Mouse (Mus musculus) cerebellum, adult 18-20 months (tissue): Measurements from ENCODE around the gene Il17ra.

Source experiments
- DNase-seq, 2 experiments: peaks; one replicate each; pipeline ENCODE4 v3.0.0; 2021

Gene Il17ra

GRCm38 (mm10) chr6:120472455-120473140 lies 9.6 kb downstream of the Il17ra start:
- DNase-seq: no peak

DNA sequence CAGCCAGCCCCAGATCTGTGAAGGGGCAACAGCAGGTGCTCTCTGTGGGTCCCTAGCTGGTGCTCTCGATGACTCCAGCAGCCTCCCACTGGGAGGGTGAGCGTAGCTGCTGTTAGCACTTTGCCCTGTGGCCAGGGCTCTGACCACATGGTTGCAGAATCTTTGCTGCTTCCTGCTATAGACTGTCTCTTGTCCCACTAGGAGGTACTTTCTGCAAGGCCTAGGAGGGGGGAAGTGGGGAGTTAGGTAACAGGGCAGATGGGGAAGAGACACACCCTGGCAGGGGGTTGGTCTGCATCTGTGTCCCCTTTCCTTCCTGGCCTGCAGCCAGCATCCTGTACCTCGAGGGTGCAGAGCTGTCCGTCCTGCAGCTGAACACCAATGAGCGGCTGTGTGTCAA lies 10.4 kb downstream of the Il17ra start:
- DNase-seq: no peak

GRCm38 (mm10) chr6:120475288-120475687 lies 12.2 kb downstream of the Il17ra start:
- DNase-seq: no peak

- DNase-seq: no peak
Measured at GRCm38 (mm10) chr6:120479302-120479701, 16.3 kb downstream of the Il17ra start.

DNA sequence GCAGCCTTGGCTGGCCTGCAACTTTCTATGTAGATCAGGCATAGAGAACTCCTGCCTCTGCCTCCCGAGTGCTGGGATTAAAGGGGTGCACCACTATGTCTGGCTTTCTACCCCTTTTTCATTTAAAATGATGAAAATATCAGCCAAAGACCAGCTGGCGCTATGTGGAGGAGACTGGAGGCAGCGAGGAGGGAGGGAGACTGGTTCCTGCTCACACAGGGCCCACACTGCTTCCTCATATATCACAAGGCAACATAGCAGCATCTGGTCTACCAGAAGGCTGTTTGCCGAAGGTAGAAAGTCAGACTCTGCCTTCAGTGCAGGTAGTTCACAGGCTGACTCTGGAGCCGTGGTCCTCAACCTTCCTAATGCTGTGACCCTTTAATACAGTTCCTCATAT lies 17.3 kb downstream of the Il17ra start:
- no peak for DNase-seq

DNA sequence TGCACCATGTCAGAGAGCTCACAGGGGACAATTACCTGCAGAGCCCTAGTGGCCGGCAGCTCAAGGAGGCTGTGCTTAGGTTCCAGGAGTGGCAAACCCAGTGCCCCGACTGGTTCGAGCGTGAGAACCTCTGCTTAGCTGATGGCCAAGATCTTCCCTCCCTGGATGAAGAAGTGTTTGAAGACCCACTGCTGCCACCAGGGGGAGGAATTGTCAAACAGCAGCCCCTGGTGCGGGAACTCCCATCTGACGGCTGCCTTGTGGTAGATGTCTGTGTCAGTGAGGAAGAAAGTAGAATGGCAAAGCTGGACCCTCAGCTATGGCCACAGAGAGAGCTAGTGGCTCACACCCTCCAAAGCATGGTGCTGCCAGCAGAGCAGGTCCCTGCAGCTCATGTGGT lies 18.5 kb downstream of the Il17ra start:
- DNase-seq: no peak

GRCm38 (mm10) chr6:120482021-120482420 lies 19.0 kb downstream of the Il17ra start:
- DNase-seq: no peak

- no peak for DNase-seq
Measured at GRCm38 (mm10) chr6:120482756-120483155, 19.7 kb downstream of the Il17ra start.

- DNase-seq: peak; percentile 26 to 40
Measured at GRCm38 (mm10) chr6:120483211-120483626, 20.2 kb downstream of the Il17ra start.

DNA sequence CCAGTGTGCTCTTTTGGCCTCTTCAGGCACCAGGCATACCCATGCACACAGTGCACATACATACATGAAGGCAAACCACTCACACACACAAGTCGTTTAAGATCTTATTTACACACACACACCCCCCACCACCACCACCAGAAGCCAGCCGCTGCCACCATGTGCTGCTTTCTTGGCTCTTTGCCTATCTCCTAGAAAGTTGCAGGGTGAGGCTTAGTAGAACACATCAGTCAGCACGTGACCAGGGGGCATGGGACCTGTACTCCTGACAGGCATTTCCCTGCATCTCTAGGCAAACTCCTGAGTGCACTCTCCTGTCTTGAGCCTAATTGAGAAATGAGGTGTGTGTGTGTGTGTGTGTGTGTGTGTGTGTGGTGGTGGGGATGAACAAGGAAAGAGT lies 22.0 kb downstream of the Il17ra start:
- no peak for DNase-seq

- DNase-seq: peak in 1 of 2 experiments; percentile 28
Measured at GRCm38 (mm10) chr6:120486051-120486510, 23.0 kb downstream of the Il17ra start.

DNA sequence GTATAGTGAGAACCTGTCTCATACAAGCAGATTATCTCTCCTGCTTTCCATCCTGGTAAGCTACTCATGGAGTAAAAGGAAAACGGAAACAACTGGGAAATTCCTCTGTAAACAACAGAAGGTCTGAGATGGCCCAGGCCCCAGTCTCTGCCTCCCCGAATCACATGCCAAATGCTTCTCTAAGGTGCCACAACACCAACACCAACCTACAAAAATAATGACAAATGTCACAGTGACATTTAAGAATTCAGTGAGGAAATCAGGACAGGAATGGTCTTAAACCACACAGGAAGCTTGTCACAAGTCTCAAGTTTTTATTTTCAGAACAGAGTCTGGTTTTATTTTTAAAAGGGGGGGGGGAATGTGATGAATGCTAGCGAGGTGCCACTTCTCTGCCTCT lies 25.6 kb downstream of the Il17ra start:
- DNase-seq: no peak

GRCm38 (mm10) chr6:120489461-120489860 lies 26.4 kb downstream of the Il17ra start:
- no peak for DNase-seq

DNA sequence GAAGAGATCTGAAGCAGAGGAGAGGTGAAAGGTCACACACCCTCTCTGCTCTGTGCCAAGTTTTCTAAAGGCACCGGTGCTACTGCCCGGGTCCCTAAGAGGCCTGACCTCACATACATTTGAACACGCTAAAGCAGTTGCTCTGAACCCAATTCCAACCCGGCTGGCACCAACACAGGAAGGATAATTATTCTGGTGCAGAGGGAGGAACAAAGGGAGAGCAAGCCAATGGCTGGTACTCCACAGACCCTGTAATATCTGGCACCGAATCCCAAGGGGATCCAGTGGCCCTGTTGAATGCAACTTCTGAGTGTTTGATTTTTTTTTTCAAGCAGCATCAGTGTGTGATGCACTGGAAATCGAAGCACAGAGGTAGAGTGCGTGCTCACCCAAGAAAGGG lies 28.0 kb downstream of the Il17ra start:
- DNase-seq: no peak

- DNase-seq: no peak
Measured at GRCm38 (mm10) chr6:120491862-120492498, 28.9 kb downstream of the Il17ra start.

DNA sequence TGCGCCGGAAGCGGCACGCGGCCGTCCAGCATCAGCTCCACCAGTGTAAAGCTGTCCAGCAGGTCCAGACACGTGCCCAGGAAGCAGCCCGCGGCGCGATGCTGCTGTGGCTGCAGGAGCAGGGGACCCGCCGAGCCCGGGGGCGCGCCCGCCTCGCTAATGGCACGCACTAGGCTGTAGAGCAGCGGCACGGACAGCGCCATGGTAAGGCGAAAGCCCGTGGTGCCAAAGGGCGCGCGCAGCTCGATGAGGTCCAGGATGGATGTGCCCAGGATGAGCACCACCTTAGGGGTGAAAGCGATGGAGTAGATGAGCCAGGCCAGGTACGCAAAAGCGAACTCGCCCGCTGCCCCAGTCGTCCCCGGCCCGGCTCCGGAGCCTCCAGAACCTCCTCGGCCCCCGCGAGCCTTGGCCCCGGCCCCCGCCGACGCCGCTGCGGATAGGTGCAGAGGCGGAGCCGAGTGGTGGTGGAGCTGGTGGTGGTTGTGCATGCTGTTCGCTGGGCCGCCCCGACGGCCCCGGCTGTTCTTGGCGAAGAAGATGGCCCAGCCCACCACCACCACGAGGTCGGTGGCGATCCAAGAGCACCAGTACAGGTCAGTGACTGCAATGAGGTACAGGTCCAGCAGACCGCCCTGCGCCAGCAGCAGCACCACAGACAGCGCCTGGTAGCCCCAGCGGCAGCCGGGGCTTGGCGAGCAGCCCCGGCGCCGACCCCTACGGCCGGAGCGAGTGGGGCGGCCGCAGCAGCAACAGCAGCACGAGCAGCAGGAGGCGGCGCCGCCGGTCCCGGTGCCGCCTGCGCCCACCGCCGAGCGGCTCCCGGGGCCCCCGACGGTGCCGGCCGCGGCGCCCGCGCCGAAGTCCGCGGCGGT lies 29.7 kb downstream of the Il17ra start:
- peak; percentile 14 to 28 for DNase-seq

DNA sequence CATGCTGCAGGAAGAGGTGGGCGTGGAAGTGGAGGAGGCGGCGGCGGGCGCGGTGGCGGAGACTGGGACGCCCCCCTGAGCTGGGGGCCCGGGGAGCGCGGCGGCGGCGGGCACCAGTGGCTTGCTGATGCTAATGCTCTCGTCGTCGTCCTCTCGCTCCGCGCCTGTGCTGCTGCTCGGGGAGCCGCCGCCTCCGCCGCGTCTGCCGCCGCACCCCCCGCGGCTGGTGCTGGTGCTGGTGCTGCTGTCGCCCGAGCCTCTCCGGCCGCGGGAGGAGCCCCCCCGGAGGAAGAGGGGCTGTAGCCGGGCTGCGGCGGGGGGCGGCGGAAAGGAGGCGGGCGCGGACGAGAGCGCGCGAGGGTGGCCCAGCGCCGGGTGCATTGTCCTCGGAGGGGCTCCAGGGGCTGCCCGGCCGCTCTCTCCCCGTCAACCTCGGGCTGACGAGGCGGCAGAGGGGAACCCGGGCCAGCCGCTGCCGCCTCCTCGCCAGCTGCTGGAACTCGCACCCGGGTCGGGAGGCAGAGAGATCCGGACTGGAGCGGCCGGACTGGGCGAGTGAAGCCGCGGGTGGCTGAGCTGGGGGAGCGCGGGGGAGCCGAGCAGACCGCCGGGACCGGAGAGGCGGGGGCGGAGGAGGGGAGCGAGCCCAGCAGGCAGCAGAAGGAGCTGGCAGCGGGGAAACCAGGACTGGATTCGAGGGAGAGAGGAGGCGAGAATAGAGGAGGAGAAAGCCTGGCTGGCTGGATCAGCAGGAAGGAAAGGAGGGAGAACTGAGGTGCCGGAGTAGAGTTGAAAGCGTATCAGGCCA lies 30.5 kb downstream of the Il17ra start, which contains the start of gene Tmem121b:
TSS of gene Tmem121b (minus strand) at position 434 of the 808 bp plus-strand sequence.
- peak; percentile 72 to 76 for DNase-seq

GRCm38 (mm10) chr6:120496544-120496943 lies 33.5 kb downstream of the Il17ra start:
- DNase-seq: no peak

DNA sequence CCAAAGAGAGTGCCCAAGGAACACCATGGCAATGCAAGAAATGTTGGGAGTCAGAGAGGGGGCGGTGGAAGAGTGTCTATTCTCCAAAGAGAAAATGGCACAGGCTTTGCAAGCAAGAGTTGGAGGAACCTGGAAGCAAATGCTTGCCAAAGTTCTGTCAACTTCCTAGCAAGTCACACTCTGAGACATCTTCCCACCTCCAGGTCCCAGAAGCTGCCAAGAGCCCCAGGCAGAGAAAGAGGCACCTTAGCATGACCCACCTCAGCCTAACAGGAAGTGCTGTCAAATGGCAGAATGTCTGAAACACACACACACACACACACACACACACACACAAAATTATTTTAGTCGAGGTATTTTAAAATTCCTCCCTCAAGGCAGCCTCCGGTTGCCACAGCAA lies 41.0 kb downstream of the Il17ra start:
- DNase-seq: no peak

DNA sequence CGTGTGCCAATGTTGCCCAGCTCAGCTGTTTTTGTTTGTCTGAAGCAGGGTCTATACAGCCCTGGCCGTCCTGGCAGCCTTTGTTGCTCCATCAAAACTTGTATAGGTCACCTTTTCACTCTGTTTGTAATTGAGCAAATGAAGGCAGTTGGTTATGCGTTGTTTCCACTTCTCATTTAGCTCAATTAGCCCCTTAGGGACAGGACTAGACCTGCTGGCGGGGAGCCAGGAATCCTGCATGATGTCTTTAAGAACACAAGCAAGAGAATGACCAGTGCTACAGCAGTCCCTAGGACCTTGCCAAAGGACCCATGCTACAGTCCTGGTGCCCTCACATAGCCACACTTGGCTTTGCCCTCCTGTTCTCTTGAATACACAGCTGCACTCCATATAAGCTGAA lies 42.5 kb downstream of the Il17ra start:
- DNase-seq: no peak

GRCm38 (mm10) chr6:120508645-120509044 lies 45.6 kb downstream of the Il17ra start:
- no peak for DNase-seq

GRCm38 (mm10) chr6:120509975-120510374 lies 46.9 kb downstream of the Il17ra start:
- no peak for DNase-seq

DNA sequence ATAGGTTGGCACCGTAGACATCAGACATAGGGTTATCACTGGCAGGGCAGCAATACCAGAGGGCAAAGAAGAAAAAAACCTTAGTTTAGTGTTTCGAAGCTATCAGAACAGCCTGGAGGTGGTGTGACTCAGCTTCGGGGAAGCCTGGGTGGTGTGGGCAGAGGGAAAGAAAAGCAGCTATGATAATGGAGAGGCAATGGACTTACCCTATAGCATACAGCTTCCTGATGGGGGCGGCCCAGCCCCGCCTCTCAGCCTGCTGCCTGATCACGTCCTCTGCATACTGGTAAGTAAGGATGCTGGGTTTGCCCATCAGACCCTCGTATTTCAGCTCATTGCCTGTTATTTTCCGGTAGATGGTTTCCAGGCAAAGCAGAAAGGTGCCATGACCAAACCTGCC lies 47.4 kb downstream of the Il17ra start:
- DNase-seq: no peak
